Mouse (Mus musculus) thymus, postnatal 4 days (tissue): ENCODE data around the gene 1700003F12Rik.

Experiments
- DNase-seq: peaks from one replicate; pipeline ENCODE4 v3.0.0; 2021

1700003F12Rik gene

GRCm38 (mm10) chr2:154549886-154550189 lies 3.0 kb downstream of the 1700003F12Rik start:
- no peak for DNase-seq

- DNase-seq = no peak
Observed at GRCm38 (mm10) chr2:154550937-154551336, 4.1 kb downstream of the 1700003F12Rik start.

GRCm38 (mm10) chr2:154551476-154551875 lies 4.6 kb downstream of the 1700003F12Rik start, which contains the start of gene Actl10:
Gene Actl10, plus strand, starts transcription at chr2:154551776.
- no peak for DNase-seq

- DNase-seq = no peak
Observed at GRCm38 (mm10) chr2:154551927-154552326, 5.0 kb downstream of the 1700003F12Rik start.

- DNase-seq = peak; percentile 86
Observed at GRCm38 (mm10) chr2:154552424-154552907, 5.6 kb downstream of the 1700003F12Rik start.

GRCm38 (mm10) chr2:154555235-154555634 lies 8.3 kb downstream of the 1700003F12Rik start:
- DNase-seq = no peak

GRCm38 (mm10) chr2:154557184-154557832 lies 10.4 kb downstream of the 1700003F12Rik start:
- DNase-seq = peak; percentile 47

GRCm38 (mm10) chr2:154558264-154559039 lies 11.6 kb downstream of the 1700003F12Rik start, which contains the start of gene Necab3:
Gene Necab3, minus strand, starts transcription at chr2:154558890.
- peak; percentile 82 for DNase-seq

GRCm38 (mm10) chr2:154563612-154564170 lies 16.8 kb downstream of the 1700003F12Rik start:
- no peak for DNase-seq

- DNase-seq = no peak
Observed at GRCm38 (mm10) chr2:154565562-154565961, 18.7 kb downstream of the 1700003F12Rik start.

- DNase-seq = no peak
Observed at GRCm38 (mm10) chr2:154566641-154567040, 19.8 kb downstream of the 1700003F12Rik start.

GRCm38 (mm10) chr2:154567766-154568165 lies 20.9 kb downstream of the 1700003F12Rik start:
- no peak for DNase-seq

- DNase-seq = no peak
Observed at GRCm38 (mm10) chr2:154568329-154569070, 21.6 kb downstream of the 1700003F12Rik start.

- DNase-seq = peak; percentile 80
Observed at GRCm38 (mm10) chr2:154569071-154569748, 22.3 kb downstream of the 1700003F12Rik start.

GRCm38 (mm10) chr2:154569836-154570286 lies 23.0 kb downstream of the 1700003F12Rik start, which contains the start of gene E2f1:
Gene E2f1, minus strand, starts transcription at chr2:154569892.
- DNase-seq = peak; percentile 98

- DNase-seq = no peak
Observed at GRCm38 (mm10) chr2:154570666-154571065, 23.8 kb downstream of the 1700003F12Rik start.

- DNase-seq = no peak
Observed at GRCm38 (mm10) chr2:154571266-154571665, 24.4 kb downstream of the 1700003F12Rik start.

- DNase-seq = no peak
Observed at GRCm38 (mm10) chr2:154571976-154572375, 25.1 kb downstream of the 1700003F12Rik start.

GRCm38 (mm10) chr2:154572996-154573395 lies 26.1 kb downstream of the 1700003F12Rik start:
- DNase-seq = no peak

GRCm38 (mm10) chr2:154574271-154574670 lies 27.4 kb downstream of the 1700003F12Rik start:
- no peak for DNase-seq

- peak; percentile 69 for DNase-seq
Observed at GRCm38 (mm10) chr2:154576876-154577743, 30.2 kb downstream of the 1700003F12Rik start.
